Mouse (Mus musculus) MEL (cell line): ENCODE data around the gene Irs4. TPM values are rescaled to one million over a fixed set of nuclear protein-coding genes. Genes with fewer than 3 reads are reported as not detected.

Experiments
- DNase-seq: peaks from one replicate; pipeline ENCODE4 v3.0.0; 2011; ENCODE audit warnings: low read depth, low spot score
- H3K27ac ChIP-seq: 2 replicates; pipeline ENCODE4 v1.5.1; 2012; ENCODE audit warnings: low read depth, mild to moderate bottlenecking, control low read depth, low read length, moderate library complexity; ENCODE audit not compliant: control insufficient read depth
- H3K27me3 ChIP-seq, 2 experiments: fragments of 150-350 bp in 1 of 2; sonication (generic) in 1 of 2; 2 replicates each; pipeline ENCODE4 v1.6.1; 2012; ENCODE audit warnings: low read length in 2 of 2, mild to moderate bottlenecking in 2 of 2, improper control_type of control experiment in 1 of 2, moderate library complexity in 1 of 2; ENCODE audit not compliant: insufficient read depth in 2 of 2, control insufficient read depth in 1 of 2
- H3K36me3 ChIP-seq, 2 experiments: 2 replicates each; pipeline ENCODE4 v1.6.1; 2012 to 2014; ENCODE audit warnings: low read length in 2 of 2, improper control_type of control experiment in 1 of 2, inconsistent platforms in 1 of 2, mild to moderate bottlenecking in 1 of 2; ENCODE audit not compliant: insufficient read depth in 2 of 2, control insufficient read depth in 1 of 2
- H3K4me1 ChIP-seq, 2 experiments: fragments of 150-350 bp in 1 of 2; sonication (generic) in 1 of 2; 2 replicates each; pipeline ENCODE4 v1.6.1; 2012; ENCODE audit warnings: low read length in 2 of 2, improper control_type of control experiment in 1 of 2, mild to moderate bottlenecking in 1 of 2; ENCODE audit not compliant: insufficient read depth in 2 of 2, control insufficient read depth in 1 of 2
- H3K4me3 ChIP-seq, 2 experiments: fragments of 150-350 bp in 1 of 2; sonication (generic) in 1 of 2; 2 replicates each; pipeline ENCODE4 v1.5.1; 2012; ENCODE audit warnings: low read depth in 2 of 2, low read length in 2 of 2, mild to moderate bottlenecking in 2 of 2, moderate library complexity in 2 of 2, control low read depth in 1 of 2, improper control_type of control experiment in 1 of 2; ENCODE audit not compliant: control insufficient read depth in 1 of 2, insufficient read depth in 1 of 2
- H3K79me2 ChIP-seq: 2 replicates; pipeline ENCODE4 v1.6.1; 2012; ENCODE audit warnings: mild to moderate bottlenecking, low read length, moderate library complexity; ENCODE audit not compliant: control insufficient read depth, poor library complexity, insufficient read depth
- H3K9ac ChIP-seq: 2 replicates; pipeline ENCODE4 v1.6.1; 2012; ENCODE audit warnings: low read depth, mild to moderate bottlenecking, control low read depth, low read length, moderate library complexity; ENCODE audit not compliant: control insufficient read depth, poor library complexity, severe bottlenecking
- H3K9me3 ChIP-seq: fragments of 150-350 bp; sonication (generic); replicated peaks from 2 replicates; pipeline ENCODE4 v1.6.1; 2012; ENCODE audit warnings: mild to moderate bottlenecking, low read length, improper control_type of control experiment, moderate library complexity; ENCODE audit not compliant: insufficient read depth
- CHD2 ChIP-seq: IDR thresholded peaks from 2 replicates; pipeline ENCODE4 v1.6.1; 2011; ENCODE audit warnings: low read length, improper control_type of control experiment
- EP300 ChIP-seq, 2 experiments: IDR thresholded peaks; 2 replicates each; pipeline ENCODE4 v1.6.1; 2011; ENCODE audit warnings: improper control_type of control experiment in 2 of 2, low read length in 2 of 2, low read depth in 1 of 2, mild to moderate bottlenecking in 1 of 2
- ETS1 ChIP-seq: IDR thresholded peaks from 2 replicates; pipeline ENCODE4 v1.6.1; 2012; ENCODE audit warnings: low read depth, mild to moderate bottlenecking, inconsistent platforms, low read length, improper control_type of control experiment, moderate library complexity
- GABPA ChIP-seq: IDR thresholded peaks from 2 replicates; pipeline ENCODE4 v1.6.1; 2012; ENCODE audit warnings: low read depth, mild to moderate bottlenecking, inconsistent platforms, low read length, improper control_type of control experiment, moderate library complexity
- MXI1 ChIP-seq: IDR thresholded peaks from 2 replicates; pipeline ENCODE4 v1.6.1; 2011; ENCODE audit warnings: mild to moderate bottlenecking, low read depth, low read length, improper control_type of control experiment
- MYC ChIP-seq: IDR thresholded peaks from 2 replicates; pipeline ENCODE4 v1.6.1; 2011; ENCODE audit warnings: low read depth, mild to moderate bottlenecking, low read length, improper control_type of control experiment, moderate library complexity
- NELFE ChIP-seq: IDR thresholded peaks from 2 replicates; pipeline ENCODE4 v1.6.1; 2011; ENCODE audit warnings: low read depth, low read length, improper control_type of control experiment
- POLR2AphosphoS2 ChIP-seq: IDR thresholded peaks from 2 replicates; pipeline ENCODE4 v1.6.1; 2011; ENCODE audit warnings: low read length, improper control_type of control experiment
- POLR2AphosphoS5 ChIP-seq: IDR thresholded peaks from 2 replicates; pipeline ENCODE4 v1.6.1; 2012; ENCODE audit warnings: low read depth, borderline replicate concordance, mild to moderate bottlenecking, inconsistent platforms, low read length, moderate library complexity, mixed read lengths
- RAD21 ChIP-seq: IDR thresholded peaks from 2 replicates; pipeline ENCODE4 v1.6.1; 2011; ENCODE audit warnings: mild to moderate bottlenecking, low read depth, low read length, improper control_type of control experiment
- SIN3A ChIP-seq: IDR thresholded peaks from 2 replicates; pipeline ENCODE4 v1.6.1; 2012; ENCODE audit warnings: low read length, improper control_type of control experiment, inconsistent platforms
- TCF12 ChIP-seq: IDR thresholded peaks from 2 replicates; pipeline ENCODE4 v1.6.1; 2014; ENCODE audit warnings: low read depth, mild to moderate bottlenecking, inconsistent platforms, low read length, improper control_type of control experiment, moderate library complexity
- USF1 ChIP-seq: IDR thresholded peaks from 2 replicates; pipeline ENCODE4 v1.6.1; 2014; ENCODE audit warnings: low read depth, mild to moderate bottlenecking, inconsistent platforms, low read length, improper control_type of control experiment, moderate library complexity
- ZKSCAN1 ChIP-seq: IDR thresholded peaks from 2 replicates; pipeline ENCODE4 v1.6.1; 2012; ENCODE audit warnings: low read depth, mild to moderate bottlenecking, inconsistent platforms, low read length, improper control_type of control experiment, moderate library complexity
- ZMIZ1 ChIP-seq: IDR thresholded peaks from 2 replicates; pipeline ENCODE4 v1.6.1; 2012; ENCODE audit warnings: low read depth, mild to moderate bottlenecking, inconsistent platforms, low read length, improper control_type of control experiment, moderate library complexity
- ZNF384 ChIP-seq: IDR thresholded peaks from 2 replicates; pipeline ENCODE4 v1.6.1; 2012; ENCODE audit warnings: low read depth, mild to moderate bottlenecking, inconsistent platforms, low read length, improper control_type of control experiment
- polyA plus RNA-seq, 2 experiments: library from polyadenylated mRNA; stranded (reverse) in 1 of 2; unstranded in 1 of 2; fragments of >175 nt in 1 of 2; fragments of >200 nt in 1 of 2; gene quantifications; 2 replicates each; pipeline versions ENCODE4 v1.2.1 to v1.2.4; 2012; ENCODE audit warnings: low replicate concordance in 2 of 2, low read depth in 1 of 2; ENCODE audit not compliant: insufficient read length in 2 of 2, insufficient read depth in 1 of 2, missing spikeins in 1 of 2
- total RNA-seq: library from RNA; depleted of rRNA; stranded (reverse); fragments of 300-350 nt; gene quantifications from 2 replicates; pipeline ENCODE4 v1.2.3, GENCODE M21; 2012; rRNA removed

Gene Irs4
- total RNA-seq (not detected in 2 replicates), polyA plus RNA-seq (not detected)

- Histone ChIP-seq H3K36me3 (no peaks in the 10 kb centered on the region), H3K27ac (no peak within 1 kb of the TSS), H3K27me3 (no peaks in the 10 kb centered on the region), H3K4me3 (no peak within 1 kb of the TSS), H3K9ac (no peak within 1 kb of the TSS), H3K9me3 (no peaks in the 10 kb centered on the region), H3K4me1 (no peaks in the 10 kb centered on the region), H3K79me2 (no peaks in the 10 kb centered on the region)
- no peak for DNase-seq
- TF ChIP-seq RAD21, result no peak
- TF ChIP-seq POLR2AphosphoS2, result no peak
- no peak for TF ChIP-seq ETS1
- no peak for TF ChIP-seq ZKSCAN1
- TF ChIP-seq POLR2AphosphoS5, result no peak
Measured at GRCm38 (mm10) chrX:141724937-141725918, at the start of gene Irs4. Irs4 (minus strand) TSS chrX:141725263.

GRCm38 (mm10) chrX:141750360-141750759 is 25.3 kb upstream of the Irs4 start:
- Histone ChIP-seq H3K9ac (no peak overlapping the region), H3K27ac (no peak overlapping the region), H3K4me1 (no peaks in the 10 kb centered on the region), H3K9me3 (no peaks in the 10 kb centered on the region; the same call in 1 of the 2 replicates), H3K36me3 (no peaks in the 10 kb centered on the region)
- no peak for DNase-seq
- TF ChIP-seq EP300 (IDR thresholded peaks at IDR 0.05; ENCODE audit: low read depth in 1 of 2, low read length in 2 of 2), result no peak
- no peak for TF ChIP-seq TCF12
- no peak for TF ChIP-seq ETS1
- TF ChIP-seq MYC, result no peak
- no peak for TF ChIP-seq ZKSCAN1
- no peak for TF ChIP-seq CHD2
- TF ChIP-seq NELFE, result no peak
- TF ChIP-seq ZMIZ1, result no peak
- no peak for TF ChIP-seq SIN3A
- TF ChIP-seq ZNF384, result no peak
- no peak for TF ChIP-seq USF1
- TF ChIP-seq MXI1, result no peak
- TF ChIP-seq GABPA, result no peak
- TF ChIP-seq, all 39 proteins: peak for 0
- Histone ChIP-seq H3K79me2 (no peaks in the 10 kb centered on the region), H3K4me3 (no peak overlapping the region), H3K27me3 (no peaks in the 10 kb centered on the region)
